Mouse (Mus musculus): ENCODE measurements at regions not wholly inside any gene's neighbourhood (a gene's known extent, or its start where the extent isn't known, plus 50 kb on each side); places are given as distances from the start of the nearest gene placed in this dataset.
"Not testable (repeated sequence)": the region's sequence is repeated elsewhere in the genome, so short reads cannot be mapped to it uniquely, and the experiment has no call there.

GRCm38 (mm10) chr10:126379239-126379638 lies 413.3 kb downstream of the Lrig3 start:
- in situ Hi-C loops (cut with MboI, MseI), result no loop called here

- in situ Hi-C loops (cut with MboI, MseI), result no loop called here
These were observed 407.9 kb downstream of the Lrig3 start for GRCm38 (mm10) chr10:126373906-126374305.

GRCm38 (mm10) chr10:126371881-126372280 lies 405.9 kb downstream of the Lrig3 start:
- in situ Hi-C loops (cut with MboI, MseI), result no loop called here

- in situ Hi-C loops (cut with MboI, MseI), result no loop called here
These were observed 383.1 kb downstream of the Lrig3 start for GRCm38 (mm10) chr10:126349076-126349475.

GRCm38 (mm10) chr10:126337426-126337825 lies 371.5 kb downstream of the Lrig3 start:
- in situ Hi-C loops (cut with MboI, MseI), result no loop called here

GRCm38 (mm10) chr10:126333786-126334185 lies 367.8 kb downstream of the Lrig3 start:
- in situ Hi-C loops (cut with MboI, MseI), result no loop called here

GRCm38 (mm10) chr10:126330305-126330969 lies 364.5 kb downstream of the Lrig3 start:
- in situ Hi-C loops (cut with MboI, MseI), result no loop called here

GRCm38 (mm10) chr10:126320831-126321230 lies 354.9 kb downstream of the Lrig3 start:
- in situ Hi-C loops (cut with MboI, MseI), result no loop called here

- in situ Hi-C loops (cut with MboI, MseI), result no loop called here
These were observed 353.8 kb downstream of the Lrig3 start for GRCm38 (mm10) chr10:126319795-126320194.

- in situ Hi-C loops (cut with MboI, MseI), result no loop called here
These were observed 334.0 kb downstream of the Lrig3 start for GRCm38 (mm10) chr10:126299962-126300361.

GRCm38 (mm10) chr10:126298211-126298610 lies 332.2 kb downstream of the Lrig3 start:
- in situ Hi-C loops (cut with MboI, MseI), result no loop called here

GRCm38 (mm10) chr10:126295853-126296252 lies 329.9 kb downstream of the Lrig3 start:
- in situ Hi-C loops (cut with MboI, MseI), result no loop called here

GRCm38 (mm10) chr10:126291765-126292164 lies 325.8 kb downstream of the Lrig3 start:
- in situ Hi-C loops (cut with MboI, MseI), result no loop called here

GRCm38 (mm10) chr10:126285096-126285495 lies 319.1 kb downstream of the Lrig3 start:
- in situ Hi-C loops (cut with MboI, MseI), result not testable (repeated sequence)

- in situ Hi-C loops (cut with MboI, MseI), result no loop called here
These were observed 304.4 kb downstream of the Lrig3 start for GRCm38 (mm10) chr10:126270376-126270775.

- in situ Hi-C loops (cut with MboI, MseI), result no loop called here
These were observed 301.5 kb downstream of the Lrig3 start for GRCm38 (mm10) chr10:126267321-126267998.

- in situ Hi-C loops (cut with MboI, MseI), result no loop called here
These were observed 291.2 kb downstream of the Lrig3 start for GRCm38 (mm10) chr10:126257171-126257570.

GRCm38 (mm10) chr10:126254198-126254597 lies 288.2 kb downstream of the Lrig3 start:
- in situ Hi-C loops (cut with MboI, MseI), result no loop called here

GRCm38 (mm10) chr10:126249176-126249575 lies 283.2 kb downstream of the Lrig3 start:
- in situ Hi-C loops (cut with MboI, MseI), result no loop called here

- in situ Hi-C loops (cut with MboI, MseI), result no loop called here
These were observed 277.1 kb downstream of the Lrig3 start for GRCm38 (mm10) chr10:126243051-126243450.

- in situ Hi-C loops (cut with MboI, MseI), result no loop called here
These were observed 273.6 kb downstream of the Lrig3 start for GRCm38 (mm10) chr10:126239536-126239935.
